Mouse (Mus musculus): ENCODE measurements around the gene Gan.

DNA sequence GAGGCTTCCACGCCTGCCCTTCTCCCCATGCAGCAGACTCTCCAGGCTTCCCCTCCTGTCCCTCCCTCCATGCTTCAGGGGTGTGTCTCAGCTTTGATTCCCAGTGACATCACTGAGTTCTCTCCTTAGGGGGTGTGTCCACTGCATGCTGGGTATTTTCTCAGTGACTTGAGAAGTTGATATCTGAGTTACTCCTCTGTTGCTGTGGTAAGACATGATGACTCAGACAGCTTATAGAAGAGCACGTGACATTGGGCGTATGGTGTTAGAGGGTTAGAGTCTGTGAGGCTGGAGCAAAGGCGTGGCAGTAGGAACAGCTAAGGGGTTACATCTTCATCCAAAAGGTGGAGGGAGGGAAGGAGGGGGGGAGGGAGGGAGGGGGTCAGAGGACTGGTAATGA, 38.7 kb downstream of the Gan start:
- no peak for TF ChIP-seq POLR2AphosphoS5 (IDR thresholded peaks at IDR 0.05; ENCODE audit: insufficient replicate concordance, low read depth, low read length)
- TF ChIP-seq CTCF (IDR thresholded peaks at IDR 0.05; ENCODE audit: low read depth, low read length): no peak
- TF ChIP-seq GATA1 (IDR thresholded peaks at IDR 0.05; ENCODE audit: borderline replicate concordance, low read length): no peak
- no peak for TF ChIP-seq TAL1 (conservative IDR thresholded peaks at IDR 0.05; ENCODE audit: low read depth, low read length)

Data from G1E (cell line).